Comparison of ENCODE assay signal across 10 mouse cellular contexts in the genomic region with DNA sequence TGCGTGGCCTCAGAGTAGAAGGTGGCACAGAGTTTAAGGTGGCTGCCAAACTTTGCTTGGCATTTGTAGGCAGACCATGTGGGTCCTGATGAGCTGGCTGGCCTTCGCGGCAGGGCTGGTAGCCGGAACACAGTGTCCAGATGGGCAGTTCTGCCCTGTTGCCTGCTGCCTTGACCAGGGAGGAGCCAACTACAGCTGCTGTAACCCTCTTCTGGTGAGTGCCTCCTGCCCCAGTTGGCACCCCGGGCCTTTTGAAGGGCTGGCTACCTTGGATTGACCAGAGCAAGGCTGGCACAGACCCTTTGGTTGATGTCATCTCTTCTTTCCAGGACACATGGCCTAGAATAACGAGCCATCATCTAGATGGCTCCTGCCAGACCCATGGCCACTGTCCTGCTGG. TPM values are rescaled to one million over a fixed set of nuclear protein-coding genes. Genes with fewer than 3 reads are reported as not detected.
DNase-seq lines count a peak whose midpoint lies in the region; ATAC-seq and TF ChIP-seq lines count a peak whose summit lies in the region.
"Had no signal": no experiment of that assay in that cellular context is flagged by ENCODE, and none has a peak within 500 bp of the region (broad histone marks: within the 10 kb centered on the region; RNA-seq: fewer than 3 reads in every experiment).

No protein-coding gene starts in this region.

- peak overlapping the region; percentile 5 for H3K4me2 ChIP-seq in liver, embryonic 11.5 days
- H3K4me2 ChIP-seq: hindbrain, embryonic 15.5 days; midbrain, embryonic 12.5 days had no signal

- no peak overlapping the region for H3K4me3 ChIP-seq in left cerebral cortex, adult 2 months
- no peak overlapping the region for H3K4me3 ChIP-seq in liver, embryonic 11.5 days (ENCODE audit: low read depth, low read length)
- H3K4me3 ChIP-seq in lung, adult 2 months (replicated peaks; ENCODE audit: extremely low read depth, low read depth, low read length) = no peak overlapping the region
- H3K4me3 ChIP-seq: hindbrain, embryonic 15.5 days; midbrain, embryonic 12.5 days had no signal

- no peak for TF ChIP-seq POLR2A in lung, adult 2 months (IDR thresholded peaks at IDR 0.05; ENCODE audit: borderline replicate concordance, extremely low read depth, low read depth, low read length)

- no peak for DNase-seq in left cerebral cortex, adult 2 months (ENCODE audit: extremely low spot score in 1 of 2, low spot score in 2 of 2)
- DNase-seq in left cerebral cortex, adult 11 months (ENCODE audit: low spot score) = no peak
- peak; percentile 75 for DNase-seq in adrenal gland, postnatal 25 days
- peak; percentile 92 for DNase-seq in gastrocnemius, adult 18-20 months (ENCODE audit: low spot score)
- no peak for DNase-seq in liver, embryonic 11.5 days (ENCODE audit: low spot score)
- no peak for DNase-seq in lung, adult 2 months
- no peak for DNase-seq in thymus, postnatal 0 days (ENCODE audit: low spot score)
- no peak for DNase-seq in lung, postnatal 10 days

- 88% methylated on average over 6 of the region's 6 CpGs for WGBS in liver, embryonic 11.5 days
- WGBS in lung, adult 2 months = 75% methylated on average over 6 of the region's 6 CpGs

- peaks cover 3% of the 10 kb centered on the region; the same call in 1 of the 2 replicates for H3K36me3 ChIP-seq in liver, embryonic 11.5 days (ENCODE audit: control insufficient read depth, insufficient read depth, low read length)

- ATAC-seq in liver, embryonic 11.5 days (replicated peaks; ENCODE audit: low FRiP score) = no peak

- H3K27me3 ChIP-seq in liver, embryonic 11.5 days (replicated peaks; ENCODE audit: control insufficient read depth, insufficient read depth, low read length) = peaks cover 10% of the 10 kb centered on the region
- H3K27me3 ChIP-seq: hindbrain, embryonic 15.5 days had no signal

- intact Hi-C loops in left cerebral cortex, adult 2 months (cut with DNase I) = loop anchor here (10.0 kb wide), 1 partner anchor 238 kb away; no protein-coding TSS in a partner anchor

- H3K4me1 ChIP-seq in liver, embryonic 11.5 days (replicated peaks; ENCODE audit: control insufficient read depth, insufficient read depth, low read length) = peaks cover 19% of the 10 kb centered on the region
- peaks cover 16% of the 10 kb centered on the region for H3K4me1 ChIP-seq in lung, adult 2 months (ENCODE audit: control insufficient read depth, insufficient read depth, low read length)

- no peaks in the 10 kb centered on the region for H3K9me3 ChIP-seq in liver, embryonic 11.5 days (ENCODE audit: control insufficient read depth, low read length)
- H3K9me3 ChIP-seq: hindbrain, embryonic 15.5 days; midbrain, embryonic 12.5 days had no signal

- no peak overlapping the region for H3K9ac ChIP-seq in liver, embryonic 11.5 days (ENCODE audit: low read depth, low read length)
- H3K9ac ChIP-seq: hindbrain, embryonic 15.5 days; midbrain, embryonic 12.5 days had no signal

- no peak for TF ChIP-seq CTCF in left cerebral cortex, adult 2 months (IDR thresholded peaks at IDR 0.05)
- no peak for TF ChIP-seq CTCF in lung, adult 2 months (IDR thresholded peaks at IDR 0.05; ENCODE audit: insufficient read depth, low read length)

- H3K27ac ChIP-seq in left cerebral cortex, adult 2 months = peak overlapping the region; percentile 13; the same call in 1 of the 2 replicates
- no peak overlapping the region for H3K27ac ChIP-seq in liver, embryonic 11.5 days (ENCODE audit: low read depth, low read length)
- H3K27ac ChIP-seq: hindbrain, embryonic 15.5 days; midbrain, embryonic 12.5 days had no signal

RNA-seq across cellular contexts. Expression of a gene that starts 2.8 kb away (rescaled TPM):
- total RNA-seq in left cerebral cortex, adult 2 months (2021) = 10 to 100 TPM; 58.1 to 66.2 TPM
- total RNA-seq in adrenal gland, postnatal 25 days (2021) = 198 and 230 TPM in 2 replicates
- 10 to 100 TPM; 17.1 to 20.7 TPM for total RNA-seq in gastrocnemius, adult 18-20 months (2021)
- polyA plus RNA-seq in liver, embryonic 11.5 days (2014; fragmentation: Nextera tagmentation; extraction: Ambion mirVana) = 68.1 and 69.5 TPM in 2 replicates
- polyA plus RNA-seq in lung, adult 2 months (2012; rRNA removed) = 220 and 257 TPM in 2 replicates
- 86.4 and 90.6 TPM in 2 replicates for polyA plus RNA-seq in thymus, postnatal 0 days (2015; fragmentation: Nextera tagmentation; extraction: Ambion mirVana)

RNA-seq across cellular contexts. Expression of a gene that starts 14.6 kb away (rescaled TPM):
- total RNA-seq in left cerebral cortex, adult 2 months (2021) = 100 to 1,000 TPM; 117 to 123 TPM
- total RNA-seq in adrenal gland, postnatal 25 days (2021) = 4.3 and 8.7 TPM in 2 replicates
- 1 to 10 TPM in 1 of 2 experiments, under 1 TPM in 1; 0.62 to 1.1 TPM for total RNA-seq in gastrocnemius, adult 18-20 months (2021)
- polyA plus RNA-seq in liver, embryonic 11.5 days (2014; fragmentation: Nextera tagmentation; extraction: Ambion mirVana) = 1.8 and 2.0 TPM in 2 replicates
- 19.6 and 22.8 TPM in 2 replicates for polyA plus RNA-seq in lung, adult 2 months (2012; rRNA removed)
- 0.42 and 0.79 TPM in 2 replicates for polyA plus RNA-seq in thymus, postnatal 0 days (2015; fragmentation: Nextera tagmentation; extraction: Ambion mirVana)

RNA-seq across cellular contexts. Expression of a gene that starts 25.1 kb away (rescaled TPM):
- total RNA-seq in left cerebral cortex, adult 2 months (2021) = 10 to 100 TPM; 65.7 to 68.6 TPM
- total RNA-seq in adrenal gland, postnatal 25 days (2021) = 439 and 629 TPM in 2 replicates
- total RNA-seq in gastrocnemius, adult 18-20 months (2021) = 10 to 100 TPM; 61.2 to 62.0 TPM
- polyA plus RNA-seq in liver, embryonic 11.5 days (2014; fragmentation: Nextera tagmentation; extraction: Ambion mirVana) = 282 and 283 TPM in 2 replicates
- 258 and 290 TPM in 2 replicates for polyA plus RNA-seq in lung, adult 2 months (2012; rRNA removed)
- 97.8 and 107 TPM in 2 replicates for polyA plus RNA-seq in thymus, postnatal 0 days (2015; fragmentation: Nextera tagmentation; extraction: Ambion mirVana)

RNA-seq across cellular contexts. Expression of a gene that starts 37.0 kb away (rescaled TPM):
- total RNA-seq in left cerebral cortex, adult 2 months (2021) = 1 to 10 TPM; 2.5 to 4.1 TPM
- 2.2 and 4.7 TPM in 2 replicates for total RNA-seq in adrenal gland, postnatal 25 days (2021)
- 1 to 10 TPM in 1 of 2 experiments, under 1 TPM in 1; 0.64 to 1.4 TPM for total RNA-seq in gastrocnemius, adult 18-20 months (2021)
- 76.2 and 80.3 TPM in 2 replicates for polyA plus RNA-seq in liver, embryonic 11.5 days (2014; fragmentation: Nextera tagmentation; extraction: Ambion mirVana)
- polyA plus RNA-seq in lung, adult 2 months (2012; rRNA removed) = 11.4 and 14.9 TPM in 2 replicates
- 1.9 and 2.5 TPM in 2 replicates for polyA plus RNA-seq in thymus, postnatal 0 days (2015; fragmentation: Nextera tagmentation; extraction: Ambion mirVana)

RNA-seq across cellular contexts. Expression of a gene that starts 39.7 kb away (rescaled TPM):
- 100 to 1,000 TPM; 505 to 522 TPM for total RNA-seq in left cerebral cortex, adult 2 months (2021)
- 24.4 and 39.7 TPM in 2 replicates for total RNA-seq in adrenal gland, postnatal 25 days (2021)
- total RNA-seq in gastrocnemius, adult 18-20 months (2021) = not detected
- 1.8 and 2.6 TPM in 2 replicates for polyA plus RNA-seq in liver, embryonic 11.5 days (2014; fragmentation: Nextera tagmentation; extraction: Ambion mirVana)
- polyA plus RNA-seq in lung, adult 2 months (2012; rRNA removed) = 1.9 and 2.8 TPM in 2 replicates
- polyA plus RNA-seq in thymus, postnatal 0 days (2015; fragmentation: Nextera tagmentation; extraction: Ambion mirVana) = 1.1 and 1.4 TPM in 2 replicates

Comparison
In these comparisons a context has a peak if more than half of its experiments do, and no peak if none do; other contexts are left out.
1. DNase-seq: peak in adrenal gland, postnatal 25 days (single experiment) and gastrocnemius, adult 18-20 months (single experiment); none in left cerebral cortex, adult 2 months (0 of 2), left cerebral cortex, adult 11 months (single experiment), liver, embryonic 11.5 days (single experiment), lung, adult 2 months (single experiment), thymus, postnatal 0 days (single experiment) and lung, postnatal 10 days (single experiment).
2. RNA of a gene that starts 14.6 kb away (total RNA-seq): 117 to 123 TPM in left cerebral cortex, adult 2 months; 4.3 to 8.7 TPM in adrenal gland, postnatal 25 days and 0.62 to 1.1 TPM in gastrocnemius, adult 18-20 months; every median in the first group is over 10 times any median in the second.